Mouse (Mus musculus) CH12F3 (cell line): ENCODE results near the gene Zfp773.

Source experiments
- in situ Hi-C: fragments of 300-500 bp; cut with MboI; formaldehyde crosslinking; loops from 2 replicates; pipeline ENCODE4 v1.14.3; 2020; ENCODE audit warnings: low sequenced_read_pairs

Gene Zfp773

GRCm38 (mm10) chr7:7136379-7136866 lies at the start of gene Zfp773:
TSS of gene Zfp773 (minus strand) at chr7:7136755.
- in situ Hi-C loops = loop anchor here (10.0 kb wide), 1 partner anchor 148 kb away; no protein-coding TSS in a partner anchor

- in situ Hi-C loops = no loop called here
These were observed 49.3 kb upstream of the Zfp773 start for GRCm38 (mm10) chr7:7185897-7186296.

GRCm38 (mm10) chr7:7171227-7172147 lies 34.9 kb upstream of the Zfp773 start, which contains the start of gene Zfp418:
TSS of gene Zfp418 (plus strand) at chr7:7171330.
- in situ Hi-C loops = no loop called here

- in situ Hi-C loops = no loop called here
These were observed 9.5 kb upstream of the Zfp773 start for GRCm38 (mm10) chr7:7145991-7146608.

GRCm38 (mm10) chr7:7144215-7144614 lies 7.7 kb upstream of the Zfp773 start:
- in situ Hi-C loops = loop anchor here (5.0 kb wide), 1 partner anchor 33 kb away; no protein-coding TSS in a partner anchor

GRCm38 (mm10) chr7:7132751-7133150 lies 3.8 kb downstream of the Zfp773 start:
- in situ Hi-C loops = loop anchor here (10.0 kb wide), 1 partner anchor 152 kb away; no protein-coding TSS in a partner anchor

GRCm38 (mm10) chr7:7130491-7131124 lies 5.9 kb downstream of the Zfp773 start:
- in situ Hi-C loops = loop anchor here (10.0 kb wide), 1 partner anchor 154 kb away; no protein-coding TSS in a partner anchor

GRCm38 (mm10) chr7:7121602-7121980 lies 15.0 kb downstream of the Zfp773 start:
- in situ Hi-C loops = loop anchor here (25.0 kb wide), 1 partner anchor 734 kb away; the partner anchor contains the start of genes Smim17 and Zfp28

GRCm38 (mm10) chr7:7120921-7121601 lies 15.5 kb downstream of the Zfp773 start, which contains the start of gene Zfp954:
TSS of gene Zfp954 (minus strand) at chr7:7121488.
- in situ Hi-C loops = loop anchor here (25.0 kb wide), 1 partner anchor 734 kb away; the partner anchor contains the start of genes Smim17 and Zfp28

GRCm38 (mm10) chr7:7118441-7118840 lies 18.1 kb downstream of the Zfp773 start:
- in situ Hi-C loops = loop anchor here (25.0 kb wide), 1 partner anchor 731 kb away; the partner anchor contains the start of genes Smim17 and Zfp28

- in situ Hi-C loops = loop anchor here (25.0 kb wide), 1 partner anchor 721 kb away; the partner anchor contains the start of genes Smim17 and Zfp28
These were observed 28.1 kb downstream of the Zfp773 start for GRCm38 (mm10) chr7:7108501-7108900.
